Mouse (Mus musculus) ovary, postnatal 36 days (tissue): ENCODE data around the gene Pradc1.

ENCODE experiments used
- DNase-seq: peaks from one replicate; pipeline ENCODE4 v3.0.0; 2022; ENCODE audit warnings: low spot score, mixed read lengths

Pradc1 gene

DNA sequence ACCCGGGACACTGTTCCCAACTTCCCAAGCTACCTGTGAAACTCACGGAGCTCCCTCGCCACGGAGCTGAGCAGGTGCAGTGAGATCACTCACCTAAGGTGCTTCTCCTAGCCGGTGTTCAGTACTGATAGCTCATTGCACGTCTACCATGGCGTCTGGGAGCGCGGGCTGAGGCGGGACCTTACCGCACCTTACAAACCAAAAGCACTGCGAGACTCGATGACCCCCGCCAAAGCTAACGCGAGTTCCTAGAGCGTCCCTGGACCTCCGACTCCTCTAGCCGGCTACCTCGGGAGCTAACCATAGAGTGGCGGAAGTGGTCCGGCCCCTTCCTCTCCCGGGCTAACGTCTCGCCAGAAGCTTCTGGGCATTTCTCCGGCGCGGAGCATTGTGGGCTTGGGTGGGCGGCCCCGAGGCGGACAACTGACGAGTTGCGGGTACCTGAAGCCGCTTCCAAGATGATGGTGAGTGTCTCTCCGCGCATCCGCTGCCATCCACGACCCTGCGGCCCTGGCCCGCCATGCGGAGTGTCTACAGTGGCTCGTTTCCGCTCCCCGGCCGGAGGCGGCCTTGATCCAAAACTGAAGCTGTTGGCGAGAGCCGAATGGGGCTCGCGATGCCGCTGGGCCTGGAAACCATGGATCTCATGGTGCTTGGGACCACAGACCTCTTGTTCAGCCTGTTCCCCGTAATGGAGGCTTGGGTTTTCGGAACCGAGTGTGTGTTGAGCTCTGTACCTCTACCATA, at the start of gene Pradc1:
TSS of gene Pradc1 (minus strand) at position 307 of the 747 bp plus-strand sequence.
- DNase-seq: peak; percentile 96

GRCm38 (mm10) chr6:85500416-85500815, 48.6 kb upstream of the Pradc1 start:
- no peak for DNase-seq

- DNase-seq: no peak
Measured at GRCm38 (mm10) chr6:85498147-85498546, 46.4 kb upstream of the Pradc1 start.

- no peak for DNase-seq
Measured at GRCm38 (mm10) chr6:85496976-85497375, 45.2 kb upstream of the Pradc1 start.

DNA sequence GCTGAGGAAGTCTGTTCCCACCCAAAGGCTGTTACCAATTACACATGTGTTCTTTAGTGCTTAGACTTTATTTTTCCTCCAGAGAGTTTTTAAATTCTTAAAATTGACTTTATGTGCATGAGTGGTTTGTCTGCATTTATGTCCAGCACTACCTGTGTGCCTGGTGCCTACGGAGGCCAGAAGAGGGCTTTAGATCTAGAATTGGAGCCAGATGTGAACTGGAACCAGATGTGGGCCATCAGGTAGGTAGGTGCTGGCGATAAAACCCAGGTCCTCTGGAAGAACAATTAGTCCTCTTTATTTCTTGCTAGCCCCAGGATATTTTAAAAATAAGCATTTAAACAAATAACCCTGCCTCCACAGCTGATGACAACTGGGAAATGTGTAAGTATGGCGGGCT, 39.8 kb upstream of the Pradc1 start:
- DNase-seq: no peak

GRCm38 (mm10) chr6:85490252-85490651, 38.5 kb upstream of the Pradc1 start:
- DNase-seq: no peak

DNA sequence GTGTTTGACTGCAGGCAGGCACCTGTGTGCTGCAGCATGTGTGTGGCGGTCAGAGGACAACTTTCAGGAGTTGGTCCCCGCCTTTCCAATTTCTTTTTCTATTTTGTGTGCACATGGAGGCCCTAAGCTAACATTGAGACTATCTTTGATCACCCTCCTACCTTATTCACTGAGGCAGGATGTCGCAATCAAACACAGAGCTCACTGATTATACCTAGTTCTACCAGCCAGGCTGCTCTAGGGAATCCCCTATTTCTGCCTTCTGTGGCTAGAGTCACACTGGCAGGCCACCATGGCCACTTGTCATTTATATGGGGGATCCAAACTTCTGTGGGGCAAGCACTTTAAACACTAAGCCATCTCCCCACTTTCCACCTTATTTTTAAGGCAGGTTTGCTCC, 37.9 kb upstream of the Pradc1 start:
- DNase-seq: no peak

DNA sequence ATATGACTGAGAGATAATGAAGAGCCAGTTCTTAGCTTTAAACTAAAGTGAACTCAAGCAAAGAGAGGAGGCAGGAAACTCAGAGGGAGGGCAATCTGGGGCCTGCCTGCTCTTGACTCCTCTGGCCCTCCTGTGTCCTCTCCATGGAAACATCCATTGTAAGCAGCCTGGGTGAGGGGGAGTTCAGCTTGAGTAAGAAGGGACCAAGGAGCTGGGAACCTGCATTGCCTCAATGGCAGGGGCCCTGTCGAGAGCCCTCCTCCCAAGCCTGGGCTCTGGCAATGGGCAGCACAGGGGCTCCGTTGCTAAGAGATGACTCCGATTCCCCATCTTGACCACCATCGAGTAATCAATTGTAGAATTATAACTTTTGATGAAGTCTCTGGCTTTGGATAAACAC, 36.7 kb upstream of the Pradc1 start:
- no peak for DNase-seq

DNA sequence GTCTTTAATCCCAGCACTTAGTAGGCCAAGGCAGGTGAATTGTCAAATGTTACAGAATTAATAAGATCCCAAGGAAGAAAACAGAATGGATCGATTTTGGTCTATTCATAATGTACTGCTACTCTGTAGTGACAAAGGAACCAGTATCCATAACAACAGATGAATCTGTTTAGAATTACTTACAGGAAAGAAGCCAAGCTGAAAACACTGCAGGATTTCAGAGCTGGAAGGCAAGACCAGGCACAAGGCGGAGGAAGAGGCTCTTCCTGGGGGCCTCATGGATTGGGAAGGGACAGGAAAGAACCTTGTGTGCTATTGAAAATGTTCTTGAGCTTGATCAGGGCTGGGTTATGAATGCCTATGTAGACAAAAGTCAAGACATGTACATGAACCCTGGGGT, 34.0 kb upstream of the Pradc1 start:
- DNase-seq: no peak

GRCm38 (mm10) chr6:85483843-85484721, 32.3 kb upstream of the Pradc1 start:
- no peak for DNase-seq

- no peak for DNase-seq
Measured at GRCm38 (mm10) chr6:85480685-85481084, 28.9 kb upstream of the Pradc1 start.

DNA sequence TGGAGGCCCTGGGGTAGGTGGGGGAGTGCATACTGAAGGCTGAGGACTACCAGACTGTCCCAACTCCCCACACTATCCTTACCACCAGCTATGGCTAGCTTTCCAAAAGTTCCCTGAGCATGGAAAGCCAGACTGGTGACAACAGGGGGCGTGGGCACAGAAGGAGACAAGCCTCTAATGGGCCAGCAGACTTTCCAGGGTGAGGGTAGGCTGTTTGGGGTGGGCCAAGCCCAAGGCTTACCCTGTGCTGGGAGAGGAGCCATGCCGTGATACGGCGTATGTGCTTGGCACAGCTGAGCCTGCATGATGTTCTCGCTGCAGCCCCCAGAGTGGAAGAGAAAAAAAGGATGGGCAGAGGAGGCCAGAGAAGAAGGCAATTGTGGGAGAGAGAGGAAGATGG, 28.2 kb upstream of the Pradc1 start:
- DNase-seq: no peak

DNA sequence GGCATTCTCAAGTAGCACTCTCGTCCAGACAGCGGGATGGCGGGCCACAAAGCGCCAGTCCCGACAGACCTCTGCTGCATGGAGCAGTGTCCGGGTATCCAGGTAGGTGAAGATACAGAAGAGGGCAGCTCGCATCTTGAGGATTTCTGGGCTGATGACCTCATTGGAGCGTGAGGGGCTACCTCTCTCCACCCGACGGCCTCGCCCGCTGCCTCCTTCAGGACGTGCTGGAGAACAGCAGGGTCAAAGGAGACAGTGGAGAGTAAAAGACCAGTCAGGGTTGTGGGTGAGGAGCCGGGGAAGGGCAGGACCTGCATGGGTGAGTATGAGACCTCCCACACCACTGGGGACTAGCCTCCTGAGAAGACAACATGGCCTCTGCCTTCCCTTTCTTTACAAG, 26.6 kb upstream of the Pradc1 start:
- no peak for DNase-seq

DNA sequence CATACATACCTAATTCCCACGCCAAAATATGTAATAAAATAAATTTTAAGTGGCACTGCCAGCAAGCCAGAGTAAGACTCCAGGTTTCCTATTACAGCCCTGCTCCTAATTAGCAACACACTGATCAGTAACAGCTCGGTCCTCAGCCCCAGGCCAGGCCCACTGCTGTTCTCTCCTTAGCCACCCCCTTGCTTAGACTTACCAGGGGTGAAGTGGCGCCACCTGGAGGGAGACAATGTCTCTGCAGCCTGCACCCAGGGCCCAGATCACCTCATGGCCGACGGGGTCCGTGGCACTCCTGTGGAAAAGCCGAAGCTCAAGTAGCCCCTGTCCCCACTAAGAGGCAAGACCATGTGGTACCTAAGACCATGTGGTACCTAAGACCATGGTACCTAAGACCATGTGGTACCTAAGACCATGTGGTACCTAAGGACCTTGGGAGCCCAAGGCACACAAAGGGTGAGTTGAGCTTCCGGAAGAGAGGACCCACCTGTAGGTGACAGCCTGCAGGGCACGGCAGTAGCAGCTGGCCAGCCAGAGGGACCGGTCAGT, 25.7 kb upstream of the Pradc1 start:
- DNase-seq: no peak

DNA sequence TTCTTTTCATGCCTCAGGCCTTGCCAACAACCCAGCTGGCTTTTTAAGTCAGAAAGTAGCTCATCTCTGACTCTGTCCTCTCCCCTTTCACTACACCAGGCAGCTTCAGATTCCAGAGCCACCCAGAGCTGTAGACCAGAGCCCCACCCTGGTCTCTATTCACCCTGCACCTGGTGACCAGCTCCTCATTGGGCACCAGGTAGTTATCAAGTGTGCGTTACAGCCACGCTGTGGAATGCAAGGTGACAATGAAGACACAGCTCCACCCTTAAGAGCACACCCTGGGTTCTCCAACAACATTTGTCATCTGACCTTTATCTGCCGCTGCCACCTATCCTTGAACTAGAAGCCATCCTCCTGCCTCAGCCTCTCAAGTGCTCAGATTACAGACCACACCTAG, 23.8 kb upstream of the Pradc1 start:
- no peak for DNase-seq

- DNase-seq: no peak
Measured at GRCm38 (mm10) chr6:85472542-85472941, 20.8 kb upstream of the Pradc1 start.

GRCm38 (mm10) chr6:85471962-85472361, 20.2 kb upstream of the Pradc1 start:
- DNase-seq: no peak

GRCm38 (mm10) chr6:85469660-85470430, 18.1 kb upstream of the Pradc1 start:
- no peak for DNase-seq

GRCm38 (mm10) chr6:85465381-85465780, 13.6 kb upstream of the Pradc1 start:
- DNase-seq: no peak

DNA sequence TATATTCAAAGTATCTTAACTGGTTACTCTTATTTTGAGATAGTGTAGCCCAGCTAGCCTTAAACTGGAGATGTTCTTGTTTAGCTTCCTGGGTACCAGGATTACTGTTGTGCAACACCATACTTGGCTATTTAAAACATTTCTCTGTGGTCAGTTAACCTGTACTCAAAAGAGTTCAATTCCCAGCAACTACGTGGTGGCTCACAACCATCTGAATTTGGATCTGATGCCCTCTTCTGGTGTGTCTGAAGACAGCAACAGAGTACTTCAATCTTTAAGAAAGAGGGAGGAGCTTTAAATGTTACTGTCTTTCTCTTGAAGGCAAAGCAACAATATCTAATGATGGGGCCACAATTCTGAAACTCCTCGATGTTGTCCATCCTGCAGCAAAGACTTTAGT, 7.9 kb upstream of the Pradc1 start:
- no peak for DNase-seq

DNA sequence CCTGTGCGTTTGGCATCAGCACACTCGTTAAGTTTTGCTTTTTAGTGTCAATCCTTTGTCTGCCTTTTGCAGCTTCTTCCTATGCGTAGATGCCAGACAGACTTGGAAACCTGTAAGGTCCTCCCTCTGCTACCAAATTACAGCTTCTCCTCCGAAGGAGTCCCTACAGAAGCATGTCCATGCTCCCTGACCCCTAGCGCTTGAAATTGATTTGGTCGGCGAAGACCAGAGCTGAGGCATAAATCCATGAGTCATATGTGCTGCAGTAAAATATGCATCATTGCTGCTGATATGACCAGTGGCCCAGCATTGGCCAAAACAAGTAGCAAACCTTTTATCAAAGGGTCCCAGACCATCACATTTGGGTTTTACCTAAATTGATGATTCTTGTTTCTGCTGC, 1.0 kb upstream of the Pradc1 start:
- DNase-seq: no peak

GRCm38 (mm10) chr6:85452411-85452665, 568 bp upstream of the Pradc1 start:
- no peak for DNase-seq
